Mouse (Mus musculus): ENCODE measurements around the gene Grn.

DNA sequence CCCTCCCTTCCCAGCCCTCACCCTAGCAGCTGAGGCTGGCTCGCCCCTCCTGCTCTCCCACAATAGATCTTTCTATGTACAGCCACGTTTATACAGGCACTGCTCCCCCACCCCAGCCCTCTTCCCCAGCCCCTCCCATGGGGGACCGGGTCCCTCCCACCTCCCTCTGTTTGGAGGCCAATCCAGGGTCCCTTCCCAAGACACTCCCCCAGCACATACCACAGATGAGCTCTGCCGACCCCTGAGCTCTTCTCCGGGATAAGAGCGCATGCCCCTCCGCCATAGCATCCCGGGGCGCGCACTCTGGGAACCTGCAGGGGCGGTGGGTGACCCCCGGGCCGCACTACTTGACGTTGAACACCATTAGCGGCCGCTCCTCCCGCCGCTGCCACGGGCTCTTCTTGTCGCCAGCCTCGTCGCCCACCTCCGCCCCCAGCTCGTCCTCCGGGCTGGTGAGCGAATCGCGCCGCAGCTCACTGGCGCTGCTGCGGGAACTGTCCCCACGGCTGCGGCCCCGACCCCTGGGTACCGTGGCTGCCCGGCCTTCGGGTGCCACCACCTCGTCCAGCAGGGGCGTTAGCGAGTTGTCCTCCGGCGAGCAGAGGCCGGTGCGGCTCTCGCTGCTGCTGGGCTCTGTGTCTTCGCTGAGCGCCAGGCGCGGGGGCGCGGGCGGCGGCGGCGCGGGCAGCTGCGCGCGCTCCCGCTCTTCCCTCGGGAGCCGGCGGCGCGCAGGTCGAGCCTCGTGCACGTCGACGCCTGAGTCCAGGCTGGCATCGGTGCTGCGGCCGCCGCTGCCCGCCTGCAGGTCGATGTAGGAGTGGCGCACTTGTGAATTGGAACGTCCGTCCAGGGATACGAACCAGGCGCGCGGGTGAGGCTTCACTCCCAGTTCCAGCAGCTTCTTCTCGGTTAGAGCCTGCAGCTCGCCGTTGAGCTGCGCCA is 7.3 kb downstream of the Grn start:
- TF ChIP-seq HCFC1 (IDR thresholded peaks at IDR 0.05; ENCODE audit: borderline replicate concordance, insufficient read depth, low read length), result no peak
- TF ChIP-seq CHD2 (IDR thresholded peaks at IDR 0.05; ENCODE audit: low read depth, low read length), result no peak
- TF ChIP-seq ZC3H11A (IDR thresholded peaks at IDR 0.05; ENCODE audit: borderline replicate concordance, low read depth, low read length), result no peak
- no peak for TF ChIP-seq MAFK (IDR thresholded peaks at IDR 0.05; ENCODE audit: insufficient read depth, low read depth, low read length)
